Mouse (Mus musculus): ENCODE measurements around the gene Mup5. TPM values are rescaled to one million over a fixed set of nuclear protein-coding genes. Genes with fewer than 3 reads are reported as not detected.

Mup5 gene
- total RNA-seq, 2 experiments from 2014 or later, result not detected

Other genes starting within 250 kb of the Mup5 start
- gene Mup17, start 239.4 kb downstream of the Mup5 start, total RNA-seq (2021), result not detected
- gene Mup18, start 161.1 kb downstream of the Mup5 start, total RNA-seq (2021), result not detected
- gene Mup19, start 53.0 kb downstream of the Mup5 start, total RNA-seq (2021), result not detected
- not detected for gene Mup20, start 218.9 kb upstream of the Mup5 start, total RNA-seq (2021)

All from layer of hippocampus, adult 2 months (tissue).